In genomic region chr7:45538163-45539041, GRCm38 (mm10) we compare ENCODE assay signal across 8 mouse cellular contexts. TPM values are rescaled to one million over a fixed set of nuclear protein-coding genes. Genes with fewer than 3 reads are reported as not detected.
DNase-seq lines count a peak whose midpoint lies in the region; ATAC-seq and TF ChIP-seq lines count a peak whose summit lies in the region.

No protein-coding gene starts in this region.

- peak; percentile 60 for DNase-seq in cerebellum, adult 11 months
- DNase-seq in forebrain, embryonic 14.5 days (ENCODE audit: low spot score), result peak; percentile 90
- peak; percentile 82 for DNase-seq in hindbrain, embryonic 14.5 days (ENCODE audit: low spot score)
- peak; percentile 51 to 74 for DNase-seq in left cerebral cortex, adult 2 months (ENCODE audit: extremely low spot score in 1 of 2, low spot score in 2 of 2)
- DNase-seq in lung, postnatal 25 days (ENCODE audit: low spot score), result peak; percentile 65
- DNase-seq in right cerebral cortex, adult 2 months (ENCODE audit: low spot score in 2 of 2), result peak; percentile 64 to 74
- no peak for DNase-seq in gastrocnemius, adult 8-10 months (ENCODE audit: low spot score in 2 of 2)

- TF ChIP-seq EP300 in ES-Bruce4 (IDR thresholded peaks at IDR 0.05; ENCODE audit: insufficient read depth, low read depth, low read length), result no peak

- no peaks in the 10 kb centered on the region for H3K36me3 ChIP-seq in ES-Bruce4 (ENCODE audit: control insufficient read depth, insufficient read depth, low read length, poor library complexity, severe bottlenecking)
- no peaks in the 10 kb centered on the region for H3K36me3 ChIP-seq in forebrain, embryonic 14.5 days (ENCODE audit: control insufficient read depth, insufficient read depth, low read length)
- no peaks in the 10 kb centered on the region for H3K36me3 ChIP-seq in hindbrain, embryonic 14.5 days (replicated peaks; ENCODE audit: control insufficient read depth, insufficient read depth)

- H3K4me1 ChIP-seq in ES-Bruce4 (ENCODE audit: control insufficient read depth, insufficient read depth, low read length), result peaks cover 2% of the 10 kb centered on the region
- H3K4me1 ChIP-seq in forebrain, embryonic 14.5 days (ENCODE audit: control insufficient read depth, insufficient read depth, low read length), result peaks cover 4% of the 10 kb centered on the region; the same call in 1 of the 2 replicates
- peaks cover 7% of the 10 kb centered on the region; the same call in 1 of the 2 replicates for H3K4me1 ChIP-seq in hindbrain, embryonic 14.5 days (replicated peaks; ENCODE audit: control insufficient read depth, insufficient read depth, low read length)

- no peak overlapping the region; the same call in 1 of the 2 replicates for H3K27ac ChIP-seq in ES-Bruce4 (ENCODE audit: insufficient read depth, low read length)
- H3K27ac ChIP-seq in forebrain, embryonic 14.5 days (ENCODE audit: low read depth, low read length), result no peak overlapping the region
- H3K27ac ChIP-seq in hindbrain, embryonic 14.5 days, result peak overlapping the region; percentile 16; the same call in 1 of the 2 replicates
- H3K27ac ChIP-seq in left cerebral cortex, adult 2 months, result peak overlapping the region; percentile 73

- no peak for TF ChIP-seq POLR2A in ES-Bruce4 (IDR thresholded peaks at IDR 0.05; ENCODE audit: insufficient read depth, low read length)

- TF ChIP-seq CTCF in ES-Bruce4 (IDR thresholded peaks at IDR 0.05; ENCODE audit: low read depth, low read length), result no peak
- peak; percentile 21; the same call in 1 of the 2 replicates for TF ChIP-seq CTCF in left cerebral cortex, adult 2 months (IDR thresholded peaks at IDR 0.05)

- peak overlapping the region; percentile 87 for H3K4me3 ChIP-seq in ES-Bruce4 (ENCODE audit: low read depth, low read length)
- H3K4me3 ChIP-seq in forebrain, embryonic 14.5 days (ENCODE audit: low read depth, low read length), result peak overlapping the region; percentile 38
- H3K4me3 ChIP-seq in hindbrain, embryonic 14.5 days (replicated peaks; ENCODE audit: low read length), result peak overlapping the region; percentile 45
- H3K4me3 ChIP-seq in left cerebral cortex, adult 2 months, result peak overlapping the region; percentile 69

- H3K4me2 ChIP-seq in forebrain, embryonic 14.5 days (ENCODE audit: low read length), result peak overlapping the region; percentile 58
- peak overlapping the region; percentile 75 for H3K4me2 ChIP-seq in hindbrain, embryonic 14.5 days (replicated peaks)

- H3K9ac ChIP-seq in ES-Bruce4 (ENCODE audit: low read depth, poor library complexity, severe bottlenecking), result peak overlapping the region; percentile 61
- H3K9ac ChIP-seq in forebrain, embryonic 14.5 days (ENCODE audit: low read length), result peak overlapping the region; percentile 56
- H3K9ac ChIP-seq in hindbrain, embryonic 14.5 days, result peak overlapping the region; percentile 65

- no peaks in the 10 kb centered on the region for H3K27me3 ChIP-seq in ES-Bruce4 (ENCODE audit: control insufficient read depth, insufficient read depth, low read length, poor library complexity, severe bottlenecking)
- no peaks in the 10 kb centered on the region for H3K27me3 ChIP-seq in forebrain, embryonic 14.5 days (replicated peaks; ENCODE audit: control insufficient read depth, insufficient read depth, low read length)
- no peaks in the 10 kb centered on the region for H3K27me3 ChIP-seq in hindbrain, embryonic 14.5 days (ENCODE audit: control insufficient read depth, insufficient read depth, low read length)

- ATAC-seq in forebrain, embryonic 14.5 days, result peak; percentile 92
- ATAC-seq in hindbrain, embryonic 14.5 days (ENCODE audit: low FRiP score), result peak; percentile 89

- H3K9me3 ChIP-seq in ES-Bruce4 (replicated peaks; ENCODE audit: control insufficient read depth, insufficient read depth, low read length, poor library complexity, severe bottlenecking), result no peaks in the 10 kb centered on the region
- no peaks in the 10 kb centered on the region for H3K9me3 ChIP-seq in forebrain, embryonic 14.5 days (replicated peaks; ENCODE audit: control insufficient read depth, low read length)
- H3K9me3 ChIP-seq in hindbrain, embryonic 14.5 days (ENCODE audit: control insufficient read depth, low read length), result no peaks in the 10 kb centered on the region

- intact Hi-C loops in left cerebral cortex, adult 2 months (cut with DNase I), result no loop called here

- WGBS in forebrain, embryonic 14.5 days, result 1% methylated on average over 29 of the region's 29 CpGs
- 2% methylated on average over 28 of the region's 29 CpGs for WGBS in hindbrain, embryonic 14.5 days

RNA-seq across cellular contexts. Expression of gene Plekha4, which starts 12.3 kb away (rescaled TPM):
- polyA plus RNA-seq in ES-Bruce4 (2011; ENCODE audit: insufficient read depth, insufficient read length, low read depth, missing spikeins), result 14.3 and 18.6 TPM in 2 replicates
- polyA plus RNA-seq in forebrain, embryonic 14.5 days (2014; fragmentation: Nextera tagmentation; extraction: Ambion mirVana), result 0.76 and 1.2 TPM in 2 replicates
- 1.4 and 2.3 TPM in 2 replicates for polyA plus RNA-seq in hindbrain, embryonic 14.5 days (2014; fragmentation: Nextera tagmentation; extraction: Ambion mirVana)
- 1 to 10 TPM; 4.2 to 5.1 TPM for total RNA-seq in left cerebral cortex, adult 2 months (2021)
- total RNA-seq in gastrocnemius, adult 8-10 months (2022), result 1 to 10 TPM; 1.4 to 5.4 (median 4.6) TPM

RNA-seq across cellular contexts. Expression of gene Ppp1r15a, which starts 12.3 kb away (rescaled TPM):
- polyA plus RNA-seq in ES-Bruce4 (2011; ENCODE audit: insufficient read depth, insufficient read length, low read depth, missing spikeins), result 15.5 and 18.6 TPM in 2 replicates
- polyA plus RNA-seq in forebrain, embryonic 14.5 days (2014; fragmentation: Nextera tagmentation; extraction: Ambion mirVana), result 13.1 and 19.3 TPM in 2 replicates
- 12.9 and 13.0 TPM in 2 replicates for polyA plus RNA-seq in hindbrain, embryonic 14.5 days (2014; fragmentation: Nextera tagmentation; extraction: Ambion mirVana)
- 10 to 100 TPM; 25.2 to 29.3 TPM for total RNA-seq in left cerebral cortex, adult 2 months (2021)
- 10 to 100 TPM; 19.6 to 34.3 (median 29.4) TPM for total RNA-seq in gastrocnemius, adult 8-10 months (2022)

RNA-seq across cellular contexts. Expression of gene Hsd17b14, which starts 16.3 kb away (rescaled TPM):
- 55.0 and 62.2 TPM in 2 replicates for polyA plus RNA-seq in ES-Bruce4 (2011; ENCODE audit: insufficient read depth, insufficient read length, low read depth, missing spikeins)
- 0.17 and 0.22 TPM in 2 replicates for polyA plus RNA-seq in forebrain, embryonic 14.5 days (2014; fragmentation: Nextera tagmentation; extraction: Ambion mirVana)
- 0.25 TPM in 1 of 2 replicates, not detected in the other for polyA plus RNA-seq in hindbrain, embryonic 14.5 days (2014; fragmentation: Nextera tagmentation; extraction: Ambion mirVana)
- under 1 TPM; 0.61 to 0.68 TPM for total RNA-seq in left cerebral cortex, adult 2 months (2021)
- 1 to 10 TPM in 1 of 4 experiments, under 1 TPM in 2, not detected in 1; 0.52 to 2.8 (median 0.56) TPM for total RNA-seq in gastrocnemius, adult 8-10 months (2022)

RNA-seq across cellular contexts. Expression of gene Nucb1, which starts 28.2 kb away (rescaled TPM):
- polyA plus RNA-seq in ES-Bruce4 (2011; ENCODE audit: insufficient read depth, insufficient read length, low read depth, missing spikeins), result 105 and 119 TPM in 2 replicates
- polyA plus RNA-seq in forebrain, embryonic 14.5 days (2014; fragmentation: Nextera tagmentation; extraction: Ambion mirVana), result 69.0 and 96.5 TPM in 2 replicates
- 121 and 122 TPM in 2 replicates for polyA plus RNA-seq in hindbrain, embryonic 14.5 days (2014; fragmentation: Nextera tagmentation; extraction: Ambion mirVana)
- total RNA-seq in left cerebral cortex, adult 2 months (2021), result 100 to 1,000 TPM in 1 of 2 experiments, 10 to 100 TPM in 1; 95.4 to 106 TPM
- 10 to 100 TPM; 51.1 to 66.1 (median 56.8) TPM for total RNA-seq in gastrocnemius, adult 8-10 months (2022)

RNA-seq across cellular contexts. Expression of gene Bcat2, which starts 31.6 kb away (rescaled TPM):
- 104 and 144 TPM in 2 replicates for polyA plus RNA-seq in ES-Bruce4 (2011; ENCODE audit: insufficient read depth, insufficient read length, low read depth, missing spikeins)
- 19.6 and 20.1 TPM in 2 replicates for polyA plus RNA-seq in forebrain, embryonic 14.5 days (2014; fragmentation: Nextera tagmentation; extraction: Ambion mirVana)
- 17.4 and 19.0 TPM in 2 replicates for polyA plus RNA-seq in hindbrain, embryonic 14.5 days (2014; fragmentation: Nextera tagmentation; extraction: Ambion mirVana)
- total RNA-seq in left cerebral cortex, adult 2 months (2021), result 10 to 100 TPM; 25.4 to 26.2 TPM
- total RNA-seq in gastrocnemius, adult 8-10 months (2022), result 100 to 1,000 TPM in 1 of 4 experiments, 10 to 100 TPM in 3; 82.2 to 107 (median 91.8) TPM

Comparison
In these comparisons a context has a peak if more than half of its experiments do, and no peak if none do; other contexts are left out.
1. H3K27ac ChIP-seq: peak in hindbrain, embryonic 14.5 days (single experiment) and left cerebral cortex, adult 2 months (single experiment); none in ES-Bruce4 (single experiment) and forebrain, embryonic 14.5 days (single experiment).
2. DNase-seq: peak in cerebellum, adult 11 months (single experiment), forebrain, embryonic 14.5 days (single experiment), hindbrain, embryonic 14.5 days (single experiment), left cerebral cortex, adult 2 months (2 of 2), lung, postnatal 25 days (single experiment) and right cerebral cortex, adult 2 months (2 of 2); none in gastrocnemius, adult 8-10 months (0 of 2).
3. RNA of gene Hsd17b14, which starts 16.3 kb away (polyA plus RNA-seq): 55.0 to 62.2 TPM in ES-Bruce4; 0.17 to 0.22 TPM in forebrain, embryonic 14.5 days and 0.25 TPM in hindbrain, embryonic 14.5 days; every median in the first group is over 10 times any median in the second.
4. Peak in every context shown above with its lines, with median percentiles within 50 percentile points of each other: H3K4me3 ChIP-seq and H3K9ac ChIP-seq.